Mouse (Mus musculus): ENCODE results near the gene Rabl6. TPM values are rescaled to one million over a fixed set of nuclear protein-coding genes. Genes with fewer than 3 reads are reported as not detected.

Rabl6 gene
- polyA plus RNA-seq, 1 experiment = 66.5 TPM

DNA sequence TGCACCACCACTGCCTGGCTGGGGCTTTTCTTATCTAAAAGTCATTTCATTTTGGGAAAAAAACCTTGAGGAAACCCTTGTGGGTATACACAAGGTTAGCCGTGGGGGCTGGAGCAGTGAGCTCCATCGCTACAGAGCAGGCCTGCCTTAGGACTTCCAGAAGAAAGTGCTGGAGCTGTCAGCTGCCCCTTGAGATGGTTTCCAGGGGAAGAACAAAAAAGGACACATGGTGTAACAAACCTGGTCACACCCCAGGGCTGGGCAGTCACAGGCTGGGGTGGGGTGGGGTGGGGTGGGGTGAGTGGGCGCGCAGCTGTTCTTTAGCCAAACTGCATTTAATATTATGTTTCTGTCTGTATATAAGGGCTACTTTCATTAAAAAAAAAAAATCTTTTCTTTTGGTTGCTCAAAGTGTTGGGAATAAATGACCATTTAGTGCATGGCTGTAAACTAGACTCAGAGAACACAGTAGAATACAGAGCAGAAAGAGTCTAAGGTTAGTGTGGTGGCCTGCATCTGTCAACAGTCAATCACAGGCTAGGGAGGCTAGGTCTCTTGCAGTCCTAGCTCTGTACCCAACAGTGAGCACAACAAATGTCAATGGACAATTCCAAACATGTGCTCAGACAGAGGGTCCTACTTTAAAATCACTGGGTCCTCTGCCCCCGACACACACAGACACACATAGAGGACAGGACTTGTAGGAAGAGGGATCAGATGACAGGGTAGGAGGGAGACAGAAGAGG is 11.4 kb downstream of the Rabl6 start:
- no peak for DNase-seq (ENCODE audit: low spot score)

DNA sequence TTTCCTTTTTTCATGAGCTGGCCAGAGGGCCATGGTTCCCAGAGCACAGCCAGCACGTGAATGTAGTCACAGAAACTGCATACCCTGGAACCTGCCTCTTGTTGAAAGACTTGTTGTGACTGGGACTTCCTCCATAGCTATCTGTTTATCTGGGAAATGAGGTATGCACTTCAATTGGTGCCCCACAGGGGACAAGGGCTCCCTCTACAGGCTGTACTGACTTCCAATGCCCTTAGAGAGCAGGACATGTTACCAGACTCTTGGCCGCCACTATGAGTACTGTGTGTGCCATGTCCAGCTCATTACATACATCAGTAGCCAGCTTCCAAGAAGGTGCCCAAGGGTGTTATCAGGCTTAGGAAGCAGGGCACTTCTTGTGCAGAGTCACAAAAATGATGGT is 16.5 kb downstream of the Rabl6 start:
- no peak for DNase-seq (ENCODE audit: low spot score)

DNA sequence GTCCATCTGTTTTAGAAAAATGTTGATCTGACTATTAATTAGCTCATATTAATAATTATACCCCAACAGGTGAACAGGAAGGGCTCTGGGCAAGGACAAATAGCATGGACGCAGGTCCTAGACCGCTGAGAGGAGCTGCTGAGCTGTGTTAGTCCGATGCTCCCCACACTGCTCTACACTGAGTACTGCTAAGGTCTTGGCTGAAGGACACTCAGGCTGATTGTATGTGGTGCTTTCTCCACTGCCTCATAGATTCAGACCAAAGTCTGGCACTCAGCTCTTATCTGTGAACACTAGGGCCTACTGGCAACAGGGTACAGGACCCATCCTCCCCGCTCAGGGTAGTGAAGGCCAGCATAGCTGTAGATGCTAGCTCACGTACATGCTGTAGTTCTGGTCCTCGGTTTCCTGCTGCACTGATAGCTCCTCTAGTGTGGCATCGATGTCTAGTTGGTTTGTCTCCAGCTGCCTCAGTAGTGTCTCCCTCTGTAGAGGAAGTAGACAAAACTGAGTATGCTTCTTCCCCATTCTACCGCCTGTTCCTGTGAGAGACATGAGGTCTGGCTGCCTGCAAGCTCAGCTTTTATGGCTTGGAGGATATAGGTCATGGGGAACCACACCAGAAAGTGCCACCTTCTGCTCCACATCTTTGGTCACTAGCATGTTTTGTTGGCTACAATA is 20.0 kb downstream of the Rabl6 start:
- DNase-seq (ENCODE audit: low spot score) = no peak

DNA sequence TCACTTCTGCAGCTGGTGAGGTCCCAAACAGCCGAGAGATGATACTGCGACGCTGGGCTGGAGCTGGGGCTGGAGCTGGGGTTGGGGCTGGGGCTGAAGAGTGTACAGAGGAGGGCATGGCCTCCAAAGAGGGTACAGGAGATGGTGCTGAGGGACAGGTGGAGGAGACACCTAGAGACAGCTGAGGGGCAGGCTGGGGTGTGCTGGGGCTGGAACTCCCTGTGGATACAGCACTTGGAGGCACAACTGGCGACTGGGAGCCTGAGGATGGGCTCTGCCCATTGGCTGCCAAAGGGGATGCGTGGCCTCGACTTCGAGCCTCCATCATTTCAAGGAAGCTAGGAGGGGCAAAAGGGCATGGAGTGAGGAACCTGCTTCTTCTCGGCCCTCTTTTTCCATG is 21.0 kb downstream of the Rabl6 start:
- DNase-seq (ENCODE audit: low spot score) = no peak

DNA sequence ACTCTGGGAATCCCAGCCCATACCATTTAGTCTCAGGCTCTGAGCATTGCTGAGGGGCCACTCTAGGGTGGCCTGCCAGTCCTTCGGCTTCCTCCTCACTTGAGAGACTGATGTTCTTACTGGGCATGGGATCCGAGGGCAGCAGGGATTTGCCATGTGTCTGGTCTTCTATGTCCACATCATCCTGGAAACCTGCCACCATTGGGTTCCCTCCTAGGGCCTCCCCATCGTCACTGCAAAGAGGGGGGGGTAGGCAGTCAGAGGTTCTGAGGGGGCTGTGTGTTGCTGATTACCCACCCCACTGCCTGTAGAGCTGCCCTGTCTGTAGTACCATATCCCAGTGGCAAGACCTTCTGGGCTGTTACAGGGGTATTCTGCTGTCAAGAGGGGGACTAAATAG is 22.7 kb downstream of the Rabl6 start:
- no peak for DNase-seq (ENCODE audit: low spot score)

DNA sequence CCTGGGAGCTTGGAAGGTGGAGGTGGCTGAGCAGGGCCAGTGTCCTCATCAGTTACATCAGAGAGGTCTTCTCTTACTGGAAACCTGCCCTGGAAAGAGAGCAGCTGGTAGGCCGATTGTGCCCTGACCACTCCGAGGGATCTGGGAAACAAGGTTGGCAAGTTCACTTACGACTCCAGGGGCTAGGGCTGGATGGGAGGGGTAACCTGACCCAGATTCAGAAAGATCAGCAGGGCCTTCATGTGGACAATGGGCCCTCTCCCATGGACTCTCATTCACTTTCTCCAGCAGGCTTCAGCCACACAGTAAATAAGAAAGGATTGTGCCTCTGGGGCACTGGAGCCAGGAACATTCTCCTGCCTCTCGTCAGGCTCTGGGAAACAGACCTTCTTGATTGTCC is 23.5 kb downstream of the Rabl6 start:
- DNase-seq (ENCODE audit: low spot score) = no peak

DNA sequence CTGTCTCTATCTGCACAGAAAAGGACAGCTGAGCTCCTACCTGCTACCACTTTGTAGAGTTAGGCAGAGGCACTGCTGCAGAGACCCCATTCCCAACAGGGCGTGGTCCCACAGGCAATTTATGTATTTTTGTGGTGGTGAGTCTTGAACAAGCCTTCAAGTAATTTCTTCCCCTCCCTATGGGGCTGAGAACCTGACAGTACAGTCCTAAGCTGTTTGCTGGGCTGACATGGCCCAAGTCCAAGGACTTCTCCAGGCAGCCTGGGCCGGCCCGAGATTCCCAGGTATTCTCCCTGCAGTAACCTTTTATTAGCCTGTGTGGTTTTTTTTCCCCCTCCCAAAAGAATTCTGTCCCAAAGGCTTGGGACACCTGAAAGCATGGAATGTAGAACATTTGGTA is 24.2 kb downstream of the Rabl6 start:
- DNase-seq (ENCODE audit: low spot score) = no peak

DNA sequence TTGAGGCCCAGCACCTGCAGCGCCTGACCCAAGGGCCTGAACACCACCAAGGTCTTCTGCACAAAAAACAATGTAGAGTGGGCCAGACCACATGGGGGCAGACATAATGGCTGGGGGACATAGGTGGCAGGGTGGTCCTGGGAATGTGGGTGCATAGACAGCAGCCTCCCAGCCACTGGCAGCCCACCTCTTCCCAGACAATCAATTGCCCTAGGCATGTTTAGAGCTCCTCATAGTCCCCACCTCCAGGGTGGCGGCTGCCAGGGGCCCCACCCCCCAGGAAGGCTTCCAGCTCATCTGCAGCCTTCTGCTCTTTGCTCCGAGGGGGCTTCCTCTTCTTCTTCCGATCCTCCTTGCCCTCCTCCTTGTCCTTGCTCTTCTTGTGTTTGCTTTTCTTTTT is 24.8 kb downstream of the Rabl6 start:
- no peak for DNase-seq (ENCODE audit: low spot score)

DNA sequence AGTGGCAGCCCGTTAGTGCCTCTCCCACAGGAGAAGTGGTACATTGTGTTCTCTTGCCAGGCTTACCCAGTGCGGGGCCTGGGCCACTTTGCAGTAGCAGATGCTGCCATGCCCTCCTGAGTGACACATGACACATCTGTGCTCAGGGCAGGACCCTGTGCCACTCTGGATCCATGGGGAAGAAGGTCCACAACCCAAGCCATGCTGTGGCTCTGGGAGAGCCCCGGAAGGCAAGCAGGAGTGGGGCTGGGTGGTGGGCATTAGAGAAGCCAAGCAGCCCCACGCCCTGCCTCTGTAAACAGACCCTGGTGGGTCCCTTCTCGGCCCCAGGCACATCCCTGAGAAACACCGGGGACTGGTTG is 25.2 kb downstream of the Rabl6 start:
- DNase-seq (ENCODE audit: low spot score) = peak; percentile 25

DNA sequence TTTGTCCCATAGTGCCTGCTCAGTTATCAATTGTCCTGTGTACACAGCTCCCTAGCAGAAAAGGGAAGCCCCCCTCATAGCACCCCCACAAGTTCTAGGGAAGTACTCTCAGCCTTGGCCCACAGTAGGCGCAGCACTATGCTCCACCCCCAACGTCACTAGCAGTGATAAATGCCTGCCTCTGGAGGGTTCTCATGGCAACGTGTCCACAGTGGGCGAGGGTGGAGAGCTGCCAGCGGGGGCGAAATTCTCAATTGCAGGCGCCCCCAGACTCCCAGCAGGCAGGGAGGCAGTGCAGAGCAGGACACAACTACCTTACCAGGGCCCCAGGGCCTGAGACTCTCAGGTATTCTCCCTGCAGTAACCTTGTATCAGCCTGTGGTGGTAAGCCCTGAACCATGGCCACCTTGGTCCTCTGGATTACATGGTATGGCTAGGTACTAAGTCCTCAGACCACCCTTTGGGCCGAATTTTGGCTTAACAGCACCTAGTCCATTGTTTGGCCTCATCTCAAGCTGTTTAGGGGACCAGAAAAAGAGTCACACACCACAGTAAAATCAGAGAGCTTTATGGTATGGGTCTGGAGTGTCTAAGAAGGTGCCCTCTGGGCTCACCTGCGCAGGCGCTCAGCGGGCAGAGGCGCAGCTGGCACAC is 25.7 kb downstream of the Rabl6 start:
- DNase-seq (ENCODE audit: low spot score) = peak; percentile 19

DNA sequence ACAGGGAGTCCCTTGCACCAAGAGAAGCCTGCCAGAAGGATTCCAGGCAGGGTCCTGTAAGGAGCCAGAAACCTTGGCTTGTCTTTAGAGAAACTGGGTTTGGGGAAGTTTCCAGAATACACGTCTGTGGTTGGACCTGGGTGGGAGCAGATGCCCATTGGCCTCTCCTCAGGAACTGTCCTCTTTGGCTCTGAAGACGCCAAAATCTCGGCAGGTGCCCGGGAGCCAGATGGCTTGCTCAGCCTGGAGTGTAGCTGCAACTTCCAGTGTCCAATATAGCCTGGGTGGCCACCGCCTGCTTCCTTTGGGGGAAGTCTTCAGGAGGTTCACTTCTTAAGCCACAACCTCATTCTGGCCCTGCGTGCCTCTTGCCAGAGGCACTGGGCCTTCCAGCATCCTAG is 26.4 kb downstream of the Rabl6 start:
- DNase-seq (ENCODE audit: low spot score) = peak; percentile 23

DNA sequence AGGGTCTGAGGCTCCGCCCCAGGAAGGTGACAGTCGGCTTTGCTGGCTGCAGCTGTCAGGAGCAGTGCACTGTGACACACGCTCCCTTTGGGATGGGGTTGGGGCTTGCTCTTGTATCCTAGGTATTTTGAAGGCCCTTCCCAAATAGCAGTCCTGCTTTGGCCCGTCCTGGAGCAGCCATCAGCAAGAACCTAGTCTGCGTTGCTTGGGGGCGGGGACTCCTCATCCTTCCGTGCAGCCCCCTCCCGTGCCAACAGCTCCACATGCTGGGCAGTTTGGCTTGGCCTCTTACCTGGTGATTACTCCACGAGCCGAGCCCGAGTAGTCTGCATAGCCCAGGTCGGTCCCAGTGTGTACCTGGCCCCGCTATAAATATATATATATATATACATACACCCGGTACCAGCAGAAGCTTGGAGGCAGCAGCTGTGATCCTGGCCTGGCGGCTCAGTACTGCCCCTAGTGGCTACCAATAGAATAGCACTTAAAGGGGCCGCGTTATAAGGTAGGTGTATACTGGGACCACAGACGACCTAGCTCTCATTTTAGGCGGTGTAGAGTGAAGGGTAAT is 26.9 kb downstream of the Rabl6 start, which contains the start of gene Ajm1:
Gene Ajm1 (minus strand): TSS at position 464 of the 571 bp plus-strand sequence.
- DNase-seq (ENCODE audit: low spot score) = peak; percentile 23

DNA sequence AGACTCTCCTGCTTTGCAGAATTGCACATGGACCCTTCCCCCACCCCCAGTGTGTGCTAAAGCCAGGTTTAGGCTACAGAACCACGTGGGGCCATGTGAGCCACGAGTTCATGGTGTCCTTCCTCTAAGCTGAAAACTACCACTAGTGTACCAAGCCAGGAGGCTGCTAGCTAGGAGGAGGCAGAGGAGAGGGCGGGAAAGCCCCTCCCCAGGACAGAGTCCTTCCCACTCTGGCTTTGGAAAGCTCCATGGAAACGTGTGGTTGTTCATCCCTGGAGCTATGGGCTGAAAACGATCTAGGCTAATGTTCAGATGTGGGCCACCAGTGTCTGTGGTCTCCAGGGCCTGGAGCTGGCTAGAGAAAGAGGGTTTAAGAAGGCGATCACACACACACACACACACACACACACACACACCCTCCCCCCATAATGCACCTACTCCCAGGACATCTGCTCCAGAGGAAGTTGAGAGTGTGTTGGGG is 27.7 kb downstream of the Rabl6 start:
- no peak for DNase-seq (ENCODE audit: low spot score)

DNA sequence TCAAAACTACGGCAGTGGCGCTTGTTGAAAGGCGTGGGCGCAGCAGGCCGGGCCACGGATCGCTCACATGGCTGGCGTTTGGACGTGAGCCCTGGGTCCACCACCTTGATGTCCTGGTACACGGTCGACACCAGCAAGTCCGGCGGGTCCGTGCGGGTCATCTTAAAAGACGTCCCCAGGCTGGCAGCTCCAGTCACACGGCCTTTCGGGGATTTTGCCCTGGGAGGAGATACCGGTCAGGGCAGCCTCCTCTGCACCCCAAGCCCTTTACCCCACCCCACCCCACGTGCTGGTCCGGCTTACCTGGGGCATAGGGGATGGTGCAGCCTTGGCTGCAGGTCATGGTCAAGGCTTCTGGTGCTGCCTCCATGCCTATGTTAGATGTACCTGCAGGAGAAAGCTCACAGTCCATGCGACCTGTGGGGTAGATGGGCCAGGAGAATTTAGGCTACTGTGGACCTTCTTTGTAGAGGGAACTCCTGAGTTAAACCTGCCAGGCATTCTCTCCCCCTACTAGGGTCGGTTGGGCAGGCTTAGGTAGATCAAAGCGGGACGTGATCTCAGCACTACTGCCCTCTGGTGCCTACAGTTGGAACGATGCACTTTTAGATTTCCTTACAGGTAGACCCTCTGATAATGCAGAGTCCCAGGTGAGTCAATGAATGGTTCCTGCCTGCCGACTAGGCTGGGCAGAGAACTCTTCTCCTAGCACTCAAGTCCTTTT is 28.4 kb downstream of the Rabl6 start:
- DNase-seq (ENCODE audit: low spot score) = peak; percentile 24

DNA sequence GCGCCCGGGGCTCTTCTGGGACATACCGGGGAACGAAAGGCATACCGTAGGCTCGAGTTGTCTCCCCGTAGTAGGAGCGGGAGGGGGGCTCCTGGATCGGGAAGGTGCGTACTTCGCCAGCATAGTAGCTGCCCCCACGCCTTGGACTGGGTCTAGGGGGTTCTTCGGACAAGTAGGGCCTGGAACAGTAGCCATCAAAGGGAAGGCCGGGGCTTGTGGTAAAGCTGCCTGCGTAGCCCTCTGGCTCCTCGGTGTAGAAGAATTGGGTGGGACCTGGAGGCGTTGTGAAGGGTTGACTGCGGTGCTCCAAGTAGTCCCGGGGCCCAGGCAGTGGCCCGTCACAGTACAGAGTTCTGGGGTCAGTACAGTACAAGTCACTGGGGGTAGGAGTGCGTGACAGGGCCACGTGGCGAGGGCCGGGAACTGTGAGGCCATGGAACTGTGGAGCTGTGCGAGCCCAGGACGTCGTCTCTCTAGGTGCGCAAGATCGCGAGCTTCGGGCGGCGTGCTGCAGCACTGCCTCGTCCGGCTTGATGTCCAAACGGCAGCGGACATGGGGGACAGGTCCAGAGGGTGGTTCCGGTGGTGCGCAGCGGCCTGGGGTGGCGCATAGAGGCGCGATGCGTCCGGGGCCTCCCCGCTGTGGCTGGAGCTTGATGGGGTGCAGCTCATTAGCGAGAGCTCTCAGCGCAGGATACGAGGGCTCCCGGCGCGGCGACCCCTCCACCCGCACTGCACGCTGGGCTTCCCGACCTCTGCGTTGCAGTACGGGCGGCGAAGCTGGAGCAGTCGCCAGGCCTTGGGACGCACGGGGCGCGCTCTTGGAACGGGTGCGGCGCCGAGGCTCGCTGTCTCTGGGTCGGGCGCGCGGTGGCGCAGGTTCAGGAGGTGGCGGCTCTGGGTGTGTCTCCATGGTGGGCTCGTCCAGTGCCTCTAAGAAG is 29.3 kb downstream of the Rabl6 start:
- DNase-seq (ENCODE audit: low spot score) = peak; percentile 22

DNA sequence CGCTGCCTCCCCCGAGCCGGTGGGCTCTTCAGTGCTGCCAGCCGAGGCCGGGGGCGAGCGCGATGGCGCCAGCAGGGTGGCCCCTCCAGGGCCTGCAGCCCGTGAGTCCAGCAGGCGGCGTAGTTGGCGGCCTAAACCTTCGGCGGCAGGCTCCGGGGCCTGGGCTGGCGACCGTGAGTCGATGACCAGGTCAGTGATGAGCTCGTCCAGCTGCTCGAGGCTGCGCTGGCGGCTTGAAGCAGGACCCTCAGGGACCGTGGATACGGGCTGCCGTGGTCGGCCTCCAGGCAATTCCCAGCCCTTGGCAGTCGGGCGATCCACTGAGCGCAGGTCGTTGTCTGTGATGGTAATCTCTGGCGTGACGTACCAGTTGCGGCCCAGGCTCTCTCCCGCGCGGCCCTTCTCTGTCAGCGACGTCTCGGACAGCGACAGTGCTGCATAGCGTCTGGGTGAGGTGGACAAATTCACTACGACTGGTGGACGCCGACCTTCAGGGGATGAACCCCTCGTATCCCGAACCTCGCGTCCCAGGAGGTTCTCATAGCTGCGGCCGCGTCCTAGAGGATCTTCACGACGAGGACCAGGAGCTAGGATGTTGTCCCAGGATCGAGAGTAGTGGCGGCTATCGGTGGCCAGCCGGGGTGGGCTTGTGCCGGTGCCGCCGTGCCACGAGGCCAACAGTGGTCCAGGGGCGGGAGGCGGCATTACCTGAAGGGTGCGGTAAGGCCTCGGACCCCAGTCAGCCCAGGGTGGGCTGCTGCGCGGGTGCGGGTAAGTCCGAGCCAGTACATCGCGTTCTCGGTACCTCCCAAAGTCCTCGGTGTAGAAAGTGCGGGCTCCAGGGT is 30.1 kb downstream of the Rabl6 start:
- DNase-seq (ENCODE audit: low spot score) = peak; percentile 33

DNA sequence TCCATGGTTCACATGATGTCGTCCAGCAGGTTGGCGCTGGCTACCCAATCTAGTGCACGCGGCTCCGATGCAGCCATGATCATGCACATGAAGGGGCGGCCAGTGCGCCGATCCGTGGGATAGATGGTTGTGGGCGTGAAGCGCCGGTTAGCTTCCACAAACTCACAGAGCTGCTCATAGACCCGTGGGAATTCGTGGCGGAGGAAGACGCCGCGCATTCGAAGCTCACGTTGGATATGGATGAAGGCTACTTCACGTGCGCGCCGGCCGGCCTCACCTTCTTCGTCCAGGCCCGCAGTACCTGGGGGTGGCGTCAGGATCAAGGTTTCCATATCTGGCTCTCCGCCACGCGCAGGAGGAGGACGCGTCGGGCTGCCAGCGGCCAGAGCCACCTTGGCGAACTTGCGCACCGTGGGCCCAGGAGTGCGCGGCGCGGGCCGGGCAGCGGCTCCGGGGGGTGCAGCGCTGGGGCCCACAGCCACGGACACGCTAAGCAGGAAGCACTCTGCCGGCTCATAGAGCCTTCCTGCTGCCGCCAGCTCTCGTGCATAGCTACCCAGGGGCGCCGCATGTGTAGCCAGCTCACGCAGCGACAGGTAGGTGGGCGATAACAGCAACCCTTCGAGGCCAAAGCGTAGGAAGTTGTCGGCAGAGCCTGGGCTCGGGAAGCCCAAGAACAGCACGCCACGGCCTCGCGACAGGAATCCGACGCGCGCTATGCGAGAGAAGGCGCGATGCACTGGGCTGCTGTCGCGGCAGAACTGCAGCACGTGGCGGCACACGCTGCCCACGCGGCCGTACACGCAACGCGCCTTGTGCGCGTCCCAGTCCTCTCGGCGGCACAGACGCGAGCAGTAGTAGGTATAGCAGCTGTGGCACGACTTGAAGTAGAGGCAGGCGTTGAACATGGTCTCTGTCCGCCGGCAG is 31.1 kb downstream of the Rabl6 start:
- no peak for DNase-seq (ENCODE audit: low spot score)

DNA sequence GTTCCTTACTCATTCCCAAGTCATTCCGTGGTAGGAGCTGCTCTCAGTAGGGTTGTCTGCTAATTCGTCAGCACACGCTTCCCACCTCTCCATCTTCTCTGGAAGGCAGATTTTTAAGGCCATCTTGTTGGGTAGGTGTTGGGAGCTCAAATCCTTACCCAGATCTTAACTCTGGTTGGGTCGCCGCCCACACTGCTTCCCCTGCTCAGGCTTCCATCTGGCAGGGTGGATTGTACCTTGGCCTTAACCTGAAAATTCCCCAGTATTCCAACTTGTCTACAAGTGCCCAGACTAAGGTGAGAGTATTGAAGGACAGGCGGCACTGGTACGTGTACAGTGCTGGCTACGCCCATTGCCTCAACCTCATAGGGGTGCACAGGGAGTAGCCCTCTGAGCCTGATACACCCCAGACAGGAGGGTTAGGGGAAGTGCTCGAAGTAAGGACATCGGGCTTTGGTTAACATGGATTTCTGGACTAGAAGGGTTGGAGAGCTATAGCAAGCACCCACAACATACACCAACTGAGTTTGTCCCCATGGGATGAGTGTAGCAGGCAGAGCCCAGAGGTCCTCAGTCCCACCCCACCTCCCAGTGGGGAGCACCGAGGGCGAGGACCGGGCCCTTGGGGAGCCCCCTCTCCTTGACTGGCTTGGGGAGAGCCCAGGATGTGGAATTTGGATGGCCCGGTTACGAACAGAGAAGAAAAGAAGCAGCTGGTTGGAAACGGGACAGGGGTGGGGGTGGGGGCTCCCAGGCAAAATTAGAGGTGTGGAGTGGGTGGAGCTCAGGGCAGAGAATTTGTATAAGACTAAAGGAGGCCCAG is 32.1 kb downstream of the Rabl6 start:
- no peak for DNase-seq (ENCODE audit: low spot score)

Data from urinary bladder, adult 2 months (tissue).